Mouse (Mus musculus): ENCODE data around the gene Katnal1. TPM values are rescaled to one million over a fixed set of nuclear protein-coding genes. Genes with fewer than 3 reads are reported as not detected.
A peak's percentile ranks its signal among the peaks of the same experiment; 100 is the strongest.

The Katnal1 gene
- 10 to 100 TPM; 53.5 to 57.3 TPM for total RNA-seq (2021)

GRCm38 (mm10) chr5:148929116-148929449 is at the start of gene Katnal1:
TSS of gene Katnal1 (minus strand) at chr5:148929320.
- DNase-seq, result no peak
- intact Hi-C loops (cut with DNase I), result no loop called here

DNA sequence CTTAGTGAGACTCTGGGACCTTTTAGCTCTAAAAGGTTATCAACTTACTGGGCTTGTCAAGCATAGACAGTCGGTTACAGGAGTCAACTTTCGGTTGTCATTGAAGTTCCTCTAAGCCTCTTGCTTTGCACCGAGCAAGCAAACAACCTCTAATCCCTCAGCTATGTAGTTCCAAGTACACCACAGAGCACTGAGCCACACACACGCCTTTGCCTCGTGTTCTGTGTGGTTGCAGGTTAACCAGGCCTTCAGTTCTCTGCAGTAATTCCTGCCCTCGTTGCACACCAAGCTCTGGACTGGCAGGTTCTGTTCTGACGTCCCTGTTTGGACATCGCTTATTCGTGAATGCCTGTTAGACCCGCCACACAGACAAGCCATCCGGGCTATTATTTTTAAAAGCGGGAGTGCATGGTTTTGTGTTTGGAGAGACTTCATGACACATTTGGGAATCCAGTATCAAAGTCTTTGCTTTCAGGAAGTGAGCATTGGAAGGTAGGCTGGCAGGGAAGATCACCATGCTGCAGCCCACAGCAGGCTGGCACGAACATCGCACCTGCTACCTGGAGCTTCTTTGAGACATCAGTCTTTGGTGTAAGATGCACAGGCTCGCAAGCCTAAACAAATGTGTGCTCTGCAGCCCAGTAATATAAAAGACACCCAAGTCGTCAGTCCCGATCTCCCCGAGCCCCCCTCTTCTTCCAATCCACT is 49.5 kb upstream of the Katnal1 start:
- intact Hi-C loops (cut with DNase I), result no loop called here
- no peak for DNase-seq

DNA sequence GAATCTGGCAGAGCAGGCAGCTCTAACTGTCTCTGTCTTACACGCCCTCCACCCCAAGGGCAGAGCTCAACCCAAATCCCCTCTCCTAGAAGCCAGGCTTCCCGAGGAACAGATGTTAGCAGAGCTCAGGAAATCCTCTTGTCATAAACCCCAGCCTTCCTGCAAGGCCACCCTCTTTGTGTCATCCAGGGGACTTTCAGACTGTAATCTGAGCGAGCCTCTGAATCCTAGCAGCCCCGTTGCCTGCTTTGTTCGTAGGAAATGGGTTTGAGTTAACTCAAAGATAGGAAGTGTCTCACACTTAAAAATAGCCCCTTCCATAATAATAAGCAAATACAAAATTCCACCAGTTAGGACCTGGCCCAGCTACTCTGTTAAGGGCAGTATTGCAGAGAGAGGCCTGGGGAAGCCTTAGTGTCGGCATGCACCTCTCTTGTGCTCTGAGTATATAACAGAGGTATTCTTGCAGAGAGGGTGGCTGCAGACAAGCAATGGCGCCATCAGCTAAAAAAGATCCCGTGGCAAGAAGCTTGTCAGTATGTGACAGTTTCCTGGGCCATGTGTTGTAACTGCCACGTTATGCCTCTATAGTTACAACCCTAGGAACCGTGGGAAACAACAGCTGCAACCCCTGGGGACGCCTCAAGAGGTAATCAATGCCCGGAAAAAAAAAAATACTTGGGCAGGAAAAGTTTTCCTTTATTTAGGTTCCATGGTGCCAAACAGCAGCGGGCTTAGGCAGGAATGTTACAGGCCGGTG is 48.8 kb upstream of the Katnal1 start:
- intact Hi-C loops (cut with DNase I), result no loop called here
- no peak for DNase-seq

- intact Hi-C loops (cut with DNase I), result no loop called here
- no peak for DNase-seq
Measured at GRCm38 (mm10) chr5:148976876-148977275, 47.8 kb upstream of the Katnal1 start.

DNA sequence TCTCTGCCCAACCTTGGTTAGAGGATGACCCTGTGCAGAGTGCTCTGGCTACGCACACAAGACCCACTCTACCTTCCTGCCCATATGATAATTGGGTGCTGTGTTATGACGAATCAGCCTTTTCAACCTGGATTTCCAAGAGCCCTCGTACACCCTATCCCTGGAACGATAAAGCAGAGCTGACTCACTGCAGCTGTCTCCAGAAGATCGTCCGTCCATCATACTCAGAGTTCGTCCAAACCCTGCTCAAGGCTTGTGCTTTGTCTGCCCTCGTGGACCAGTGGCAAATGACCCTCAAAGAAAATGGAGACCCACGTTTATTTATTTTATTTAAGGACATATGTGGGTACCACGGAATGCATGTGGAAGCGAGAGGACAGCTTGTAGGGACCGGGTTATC is 45.9 kb upstream of the Katnal1 start:
- intact Hi-C loops (cut with DNase I), result no loop called here
- no peak for DNase-seq

DNA sequence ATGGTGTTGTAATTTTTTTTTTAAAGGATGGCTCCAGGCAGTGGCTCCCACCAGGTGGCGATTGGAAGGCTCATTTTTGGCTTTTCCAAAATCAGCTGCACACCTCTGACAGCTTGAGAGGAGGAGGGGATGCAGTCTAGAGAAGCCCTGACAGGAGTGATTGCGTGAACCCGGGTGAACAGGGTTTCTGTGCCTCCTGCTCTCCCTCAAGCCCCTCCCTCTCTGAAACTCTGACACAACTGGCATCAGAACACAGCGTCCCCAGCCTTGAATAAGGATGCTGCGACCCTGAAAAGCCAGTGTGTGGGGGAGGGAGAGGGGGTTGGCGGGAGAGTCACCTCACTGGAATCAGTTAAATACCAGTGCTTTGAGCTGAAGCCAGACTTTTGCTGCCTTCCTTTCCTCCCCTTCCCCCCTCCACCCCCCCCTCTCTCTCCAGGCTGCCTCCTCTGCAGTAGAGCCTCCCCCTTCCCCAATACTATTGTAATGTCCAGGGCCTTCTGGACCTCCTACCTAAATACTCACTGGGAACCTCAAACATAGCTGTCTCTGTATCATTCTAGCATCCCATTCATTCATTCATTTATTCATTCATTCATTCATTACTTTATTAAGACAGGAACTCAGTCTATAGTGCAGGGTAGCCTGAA is 44.0 kb upstream of the Katnal1 start:
- intact Hi-C loops (cut with DNase I), result no loop called here
- peak; percentile 17 for DNase-seq

GRCm38 (mm10) chr5:148972167-148972566 is 43.0 kb upstream of the Katnal1 start:
- intact Hi-C loops (cut with DNase I), result no loop called here
- no peak for DNase-seq

DNA sequence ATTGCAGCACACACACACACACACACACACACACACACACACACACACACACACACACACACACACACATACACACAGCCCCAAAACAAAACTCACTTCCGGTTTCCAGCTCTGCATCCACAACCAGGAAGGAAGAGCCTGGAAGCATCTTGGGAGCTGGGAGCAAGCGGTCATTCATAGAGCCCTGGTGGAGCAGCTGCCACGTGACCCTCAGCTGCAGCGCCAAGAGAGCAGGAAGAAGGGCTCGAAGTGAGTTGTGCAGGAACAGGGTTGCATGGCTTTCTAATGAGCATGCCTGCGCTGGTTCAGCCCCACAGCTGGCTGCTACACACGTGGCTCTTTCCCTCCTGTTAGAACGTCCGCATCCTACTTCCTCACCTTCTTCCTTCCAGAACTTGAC is 40.5 kb upstream of the Katnal1 start:
- no peak for DNase-seq
- intact Hi-C loops (cut with DNase I), result no loop called here

DNA sequence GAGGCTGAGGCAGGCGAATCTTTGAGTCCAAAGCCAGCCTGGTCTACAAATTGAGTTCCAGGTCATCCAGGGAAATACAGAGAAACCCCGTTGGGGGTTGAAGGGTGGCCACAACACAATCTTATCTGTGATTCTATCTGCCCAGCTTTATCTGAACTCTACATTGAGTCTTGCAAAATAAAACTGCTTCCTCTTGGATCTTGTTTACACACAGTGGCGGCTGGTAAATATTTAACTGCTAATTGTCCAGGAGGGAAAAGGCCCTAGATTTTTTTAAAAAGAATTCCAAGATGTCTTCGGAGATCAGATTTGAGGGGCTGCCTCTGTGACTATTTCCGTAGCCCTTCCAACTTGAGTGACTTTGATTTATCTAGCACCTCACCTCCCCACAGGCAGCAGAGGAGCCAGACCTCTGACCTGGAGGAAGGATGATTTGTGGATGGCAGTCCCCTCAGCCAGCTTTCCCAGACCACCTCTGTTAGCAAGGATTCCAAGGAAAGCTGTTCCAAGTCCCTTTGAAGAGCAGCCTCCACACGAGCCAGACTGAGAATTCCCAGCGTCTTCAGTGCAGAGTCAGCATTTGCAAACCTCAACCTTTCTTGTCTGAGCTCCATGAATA is 39.9 kb upstream of the Katnal1 start:
- intact Hi-C loops (cut with DNase I), result no loop called here
- no peak for DNase-seq

- intact Hi-C loops (cut with DNase I), result no loop called here
Measured at GRCm38 (mm10) chr5:148968179-148968578, 39.1 kb upstream of the Katnal1 start.

DNA sequence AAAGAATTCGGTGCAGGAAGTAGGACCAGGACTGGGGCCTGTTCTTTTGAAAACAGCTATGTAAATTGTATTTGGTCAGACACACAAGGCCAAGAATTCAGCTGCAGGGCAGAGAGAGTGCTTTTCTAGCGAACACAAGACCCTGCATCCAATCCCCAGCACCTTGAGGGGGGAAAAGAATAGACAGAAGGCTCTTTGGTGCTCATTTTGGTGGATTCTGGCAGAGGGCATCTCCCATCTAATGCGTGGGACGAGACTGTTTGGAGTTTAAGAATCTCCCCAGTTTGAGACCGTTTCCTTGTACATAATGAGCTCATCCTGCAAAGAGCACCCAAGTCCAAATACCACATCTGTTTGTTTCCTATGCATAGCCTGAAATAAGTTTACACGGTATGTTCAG is 37.3 kb upstream of the Katnal1 start:
- DNase-seq, result no peak
- intact Hi-C loops (cut with DNase I), result no loop called here

More at GRCm38 (mm10) chr5:148968179-148968578, 39.1 kb upstream of the Katnal1 start:
- DNase-seq, result no peak

GRCm38 (mm10) chr5:148965691-148966333 is 36.7 kb upstream of the Katnal1 start:
- DNase-seq, result peak; percentile 56
- intact Hi-C loops (cut with DNase I), result no loop called here

DNA sequence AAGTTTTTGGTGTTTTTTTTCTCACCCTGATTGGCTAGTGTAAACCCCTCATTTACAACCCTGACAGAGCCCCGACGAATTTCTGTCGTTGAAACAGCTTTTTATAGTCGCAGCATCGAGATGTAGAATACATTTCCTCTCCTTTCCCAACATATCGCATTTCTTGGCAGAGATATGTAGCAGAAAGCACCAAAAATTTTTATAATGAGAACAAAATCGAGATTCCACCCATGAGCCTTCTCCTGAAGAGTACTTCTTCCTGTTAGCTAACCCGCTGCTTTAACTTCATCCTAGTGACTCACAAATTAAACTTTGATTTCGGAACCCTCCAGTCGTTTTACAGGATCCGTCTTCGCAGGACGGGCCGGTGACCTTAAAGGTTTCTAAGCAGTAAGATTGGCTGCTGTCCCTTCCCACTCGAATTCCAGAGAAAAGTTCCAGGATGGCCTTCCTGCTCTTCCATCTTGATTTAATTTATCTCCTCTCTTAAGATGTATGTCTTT is 36.0 kb upstream of the Katnal1 start:
- intact Hi-C loops (cut with DNase I), result no loop called here
- no peak for DNase-seq

DNA sequence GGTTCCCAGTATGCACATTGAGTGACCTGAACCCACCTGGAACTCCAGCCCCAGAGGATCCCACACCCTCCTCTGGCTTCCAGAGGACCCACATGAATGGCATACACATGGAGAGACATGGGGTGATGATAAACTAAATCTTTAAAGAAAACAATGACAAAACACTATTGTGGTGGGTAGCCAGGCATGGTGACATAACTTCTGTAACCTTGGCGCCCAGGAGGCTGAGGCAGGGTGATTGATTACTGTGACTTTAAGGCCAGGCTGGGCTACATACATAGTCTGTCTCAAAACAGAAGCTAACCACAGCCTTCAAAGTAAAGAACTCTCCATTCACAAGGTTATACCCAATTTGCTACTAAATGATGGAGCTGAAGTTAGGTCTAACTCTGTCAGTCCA is 35.1 kb upstream of the Katnal1 start:
- no peak for DNase-seq
- intact Hi-C loops (cut with DNase I), result no loop called here

- no peak for DNase-seq
- intact Hi-C loops (cut with DNase I), result no loop called here
Measured at GRCm38 (mm10) chr5:148960211-148960610, 31.1 kb upstream of the Katnal1 start.

DNA sequence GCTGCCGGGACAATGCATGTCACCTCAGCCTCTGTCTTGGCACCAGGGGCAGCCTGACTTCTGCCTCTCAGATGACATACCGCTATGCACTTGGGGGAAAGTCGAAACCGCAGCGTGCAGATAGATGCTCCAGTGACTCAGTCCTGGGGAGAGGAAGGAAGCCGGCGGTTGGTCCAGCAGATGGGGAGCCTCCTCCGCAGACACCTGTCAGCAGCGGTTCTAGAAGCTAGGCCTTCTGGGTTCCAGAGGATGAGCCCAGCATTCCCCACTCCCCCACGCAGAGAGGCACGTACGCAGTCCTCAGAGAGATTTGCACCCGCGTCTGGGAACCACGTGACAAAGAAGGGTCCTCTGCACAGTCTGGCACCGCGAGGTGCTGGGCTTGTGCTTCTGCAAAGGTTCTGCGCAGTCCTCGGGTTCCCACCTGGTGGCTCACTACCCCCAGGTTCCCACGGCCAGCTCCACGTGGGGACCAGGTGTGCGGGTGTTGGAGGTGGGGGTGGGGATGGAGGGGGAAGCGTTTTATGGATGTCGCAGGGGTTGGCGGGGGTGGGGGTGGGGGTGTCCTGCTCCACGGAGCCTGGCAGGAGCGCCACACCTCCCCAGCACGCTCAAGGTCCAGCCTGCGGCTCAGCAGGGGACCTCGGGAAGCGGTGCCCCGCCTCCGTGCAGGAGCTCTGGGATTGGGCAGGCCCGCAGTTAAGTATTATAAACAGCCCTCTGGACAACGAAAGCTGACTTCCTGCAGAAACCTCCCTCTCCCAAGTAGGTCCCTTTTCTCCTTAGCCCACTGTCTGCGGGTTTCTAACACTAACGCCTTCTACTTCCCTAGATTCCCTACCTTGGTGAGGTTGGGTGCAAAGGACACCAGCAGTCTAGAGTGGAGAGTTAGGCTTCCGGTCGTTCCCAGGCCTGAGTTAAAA is 30.2 kb upstream of the Katnal1 start:
- DNase-seq, result peak; percentile 24

GRCm38 (mm10) chr5:148958355-148958754 is 29.2 kb upstream of the Katnal1 start:
- intact Hi-C loops (cut with DNase I), result no loop called here
- DNase-seq, result peak; percentile 15

More for the DNA sequence above, 30.2 kb upstream of the Katnal1 start:
- intact Hi-C loops (cut with DNase I), result no loop called here

DNA sequence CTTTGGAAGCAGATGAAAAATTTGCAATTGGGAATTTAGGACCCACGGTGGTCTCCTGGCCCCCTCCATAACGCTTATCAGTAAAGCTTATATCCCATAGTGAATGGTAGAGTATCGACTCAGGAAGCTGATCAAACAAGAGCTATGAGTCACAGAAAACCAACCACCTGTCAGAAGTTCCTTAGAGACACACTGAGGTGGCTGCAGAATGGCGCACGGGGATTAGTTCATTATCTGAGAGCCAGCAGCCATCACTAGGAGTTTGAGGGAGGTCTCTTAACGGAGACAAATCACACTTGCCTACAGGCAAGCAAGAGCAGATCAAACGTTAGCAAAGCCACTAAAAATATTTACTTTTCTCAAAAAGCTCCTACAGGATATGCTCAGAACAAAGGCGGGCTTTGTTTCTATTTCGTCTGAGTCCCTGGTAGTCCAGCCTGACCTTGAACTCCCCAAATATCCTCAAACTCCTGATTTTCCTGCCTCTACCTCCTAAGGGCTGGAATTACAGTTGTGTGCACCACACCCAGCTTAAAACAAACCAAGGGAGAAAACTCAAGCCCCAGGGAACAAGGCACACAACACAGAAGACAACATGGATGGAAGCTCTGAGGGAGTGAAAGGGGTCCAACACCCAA is 27.9 kb upstream of the Katnal1 start:
- no peak for DNase-seq
- intact Hi-C loops (cut with DNase I), result no loop called here

DNA sequence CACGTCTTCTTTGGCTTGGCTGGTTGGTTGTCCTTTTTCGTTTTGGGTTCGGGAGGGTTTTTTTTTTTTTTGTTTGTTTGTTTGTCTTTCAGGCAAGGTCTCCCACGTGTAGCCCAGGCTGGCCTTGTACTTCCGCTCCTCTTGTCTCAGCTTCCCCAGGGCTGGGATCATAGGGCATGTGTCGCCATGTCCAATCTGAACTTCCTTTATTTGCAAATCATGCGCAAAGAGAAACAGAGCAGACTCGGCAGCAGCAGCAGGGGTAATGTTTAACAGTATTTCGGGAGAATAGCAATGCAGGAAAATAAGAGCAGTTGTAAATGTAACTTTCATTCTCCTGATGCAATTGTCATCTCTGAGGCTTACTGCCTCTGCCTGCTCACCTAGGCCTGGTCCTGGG is 27.0 kb upstream of the Katnal1 start:
- DNase-seq, result no peak
- intact Hi-C loops (cut with DNase I), result no loop called here
